Mouse (Mus musculus) T-helper 17 cell (primary cell): ENCODE measurements around the gene Olfr286.

Experiments
- in situ Hi-C, 2 experiments: fragments of 300-600 bp; cut with MboI, MseI; formaldehyde crosslinking; loops; 1 replicate in 1 of 2; 2 replicates in 1 of 2; pipeline ENCODE4 v1.15.1; 2025; ENCODE audit warnings: high pct_unique_total_duplicates in 2 of 2

Olfr286 gene

DNA sequence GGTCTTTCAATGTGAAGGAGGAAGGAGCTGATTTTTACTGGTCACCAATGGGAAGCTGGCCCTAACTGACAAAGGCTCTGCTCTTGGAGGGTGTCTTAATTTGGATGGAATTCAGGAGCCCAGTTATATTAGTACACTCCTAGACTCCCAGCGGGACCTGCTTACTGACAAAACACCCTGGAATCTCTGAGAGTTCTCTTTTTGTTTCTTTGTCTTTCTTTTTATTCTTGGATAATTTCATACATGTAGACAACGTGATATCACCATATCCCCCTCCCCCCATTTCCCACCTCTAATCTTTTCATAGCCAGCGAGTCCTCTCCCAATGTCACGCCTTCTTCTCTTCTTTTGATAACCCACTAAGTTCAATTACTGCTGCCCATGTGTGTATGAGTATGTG is at the start of gene Olfr286:
Olfr286 (minus strand) TSS at position 101 of the 400 bp plus-strand sequence.
- in situ Hi-C loops: no loop called here

DNA sequence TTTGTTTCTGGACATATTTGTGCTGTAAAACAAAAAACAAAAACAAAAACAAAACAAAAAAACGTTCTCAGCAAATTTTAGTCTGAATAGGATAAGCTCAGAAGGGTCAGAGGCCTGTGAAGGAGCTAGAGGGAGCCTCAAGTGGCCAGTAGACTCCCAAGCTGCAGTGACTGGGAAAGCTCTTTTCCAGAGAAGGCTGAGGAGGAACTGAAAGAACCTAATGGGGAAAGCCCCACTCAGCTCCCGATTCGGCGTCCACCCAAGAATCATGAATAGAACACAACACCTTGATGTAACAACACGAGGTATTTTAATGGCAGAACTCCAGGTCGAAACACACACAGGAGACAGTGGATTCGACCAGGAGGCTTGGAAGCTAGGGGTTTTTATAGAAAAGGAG is 23.5 kb upstream of the Olfr286 start:
- in situ Hi-C loops: no loop called here

- in situ Hi-C loops: no loop called here
Measured at GRCm38 (mm10) chr15:98257193-98257592, 22.9 kb upstream of the Olfr286 start, which contains the start of gene H1fnt. H1fnt (minus strand) TSS chr15:98257293.

GRCm38 (mm10) chr15:98256271-98256670 is 22.0 kb upstream of the Olfr286 start:
- in situ Hi-C loops: no loop called here

DNA sequence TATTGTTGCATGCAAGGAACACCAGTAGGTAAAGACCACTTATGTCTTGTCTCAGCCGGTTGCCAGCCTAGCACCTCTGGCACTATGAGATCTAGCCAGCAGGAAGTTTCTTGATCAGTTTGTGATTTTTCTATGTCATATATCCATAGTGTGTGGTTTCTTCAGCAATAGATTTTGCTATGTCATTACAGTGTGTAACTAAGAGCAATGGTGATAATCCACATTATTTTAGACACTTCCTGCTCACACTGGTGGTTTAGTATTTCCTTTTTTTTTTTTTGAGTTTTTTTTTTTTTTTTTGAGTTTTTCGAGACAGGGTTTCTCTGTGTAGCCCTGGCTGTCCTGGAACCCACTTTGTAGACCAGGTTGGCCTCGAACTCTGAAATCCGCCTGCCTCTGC is 1.2 kb upstream of the Olfr286 start:
- in situ Hi-C loops: no loop called here

- in situ Hi-C loops: no loop called here
Measured at GRCm38 (mm10) chr15:98226096-98226495, 8.2 kb downstream of the Olfr286 start.

GRCm38 (mm10) chr15:98225610-98226009 is 8.6 kb downstream of the Olfr286 start:
- in situ Hi-C loops: no loop called here

- in situ Hi-C loops: loop anchor here in 1 of 2 experiments (25.0 kb wide), 1 partner anchor 1290 kb away; no protein-coding TSS in a partner anchor
Measured at GRCm38 (mm10) chr15:98222377-98222776, 11.9 kb downstream of the Olfr286 start.

GRCm38 (mm10) chr15:98220877-98221276 is 13.4 kb downstream of the Olfr286 start, which contains the start of the genes Gm44579 and Olfr287:
Gm44579 (minus strand) TSS chr15:98220977.
Olfr287 (minus strand) TSS chr15:98221056.
- in situ Hi-C loops: loop anchor here in 1 of 2 experiments (25.0 kb wide), 1 partner anchor 1291 kb away; no protein-coding TSS in a partner anchor

DNA sequence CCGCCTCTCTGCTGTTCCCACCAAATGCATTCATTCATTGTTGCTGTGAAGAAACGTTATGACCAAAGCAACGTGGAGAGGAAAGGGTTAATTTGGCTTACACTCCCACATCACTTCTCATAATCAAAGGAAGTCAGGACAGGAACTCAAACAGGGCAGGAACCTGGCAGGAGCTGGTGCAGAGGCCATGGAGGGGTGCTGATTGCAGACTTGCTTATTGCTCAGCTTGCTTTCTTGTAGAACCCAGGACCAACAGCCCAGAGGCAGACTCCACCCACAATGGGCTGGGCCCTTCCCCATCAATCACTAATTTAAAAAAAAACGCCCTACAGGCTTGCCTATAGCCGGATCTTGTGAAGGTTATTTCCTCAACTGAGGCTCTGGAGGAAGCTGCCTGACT is 20.1 kb downstream of the Olfr286 start:
- in situ Hi-C loops: loop anchor here in 1 of 2 experiments (25.0 kb wide), 1 partner anchor 1298 kb away; no protein-coding TSS in a partner anchor

GRCm38 (mm10) chr15:98213336-98213870 is 20.8 kb downstream of the Olfr286 start:
- in situ Hi-C loops: loop anchor here in 1 of 2 experiments (25.0 kb wide), 1 partner anchor 1299 kb away; no protein-coding TSS in a partner anchor

DNA sequence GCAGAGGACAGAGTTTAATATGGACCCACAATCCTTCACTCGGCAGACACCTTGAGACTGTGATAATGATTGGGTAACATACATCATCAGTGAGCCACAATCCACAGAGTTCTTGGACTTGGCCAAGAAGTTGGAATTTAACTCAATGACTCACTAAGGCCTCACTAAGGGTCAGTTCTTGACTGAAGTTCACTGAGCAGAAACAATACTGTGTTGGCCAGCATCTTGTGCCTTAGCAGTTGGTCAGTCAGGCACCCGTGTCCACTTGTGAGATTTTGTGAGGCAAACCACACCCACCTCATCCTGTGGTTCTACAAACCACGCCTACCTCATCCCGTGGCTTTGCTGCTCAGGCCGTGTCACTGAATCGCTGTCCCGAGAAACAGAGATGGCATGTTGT is 24.6 kb downstream of the Olfr286 start:
- in situ Hi-C loops: loop anchor here in 1 of 2 experiments (25.0 kb wide), 1 partner anchor 1303 kb away; no protein-coding TSS in a partner anchor

GRCm38 (mm10) chr15:98195442-98195841 is 38.8 kb downstream of the Olfr286 start, which contains the start of gene Olfr288:
Olfr288 (minus strand) TSS chr15:98195542.
- in situ Hi-C loops: no loop called here

GRCm38 (mm10) chr15:98184456-98184855 is 49.8 kb downstream of the Olfr286 start:
- in situ Hi-C loops: no loop called here

- in situ Hi-C loops: no loop called here
Measured at GRCm38 (mm10) chr15:98181856-98182570, 52.2 kb downstream of the Olfr286 start.

- in situ Hi-C loops: no loop called here
Measured at GRCm38 (mm10) chr15:98181132-98181711, 53.0 kb downstream of the Olfr286 start.

GRCm38 (mm10) chr15:98180567-98181131 is 53.6 kb downstream of the Olfr286 start:
- in situ Hi-C loops: no loop called here

- in situ Hi-C loops: no loop called here
Measured at GRCm38 (mm10) chr15:98177320-98177719, 56.9 kb downstream of the Olfr286 start.
